Mouse (Mus musculus) embryo, embryonic 10.5 days (tissue): Measurements from ENCODE around the gene Fgfr1op2.
A peak's percentile ranks its signal among the peaks of the same experiment; 100 is the strongest.
"Not testable (repeated sequence)": the region's sequence is repeated elsewhere in the genome, so short reads cannot be mapped to it uniquely, and the experiment has no call there.

Experiments used
- DNase-seq: peaks from one replicate; pipeline ENCODE4 v3.0.0-alpha.2; 2015; ENCODE audit warnings: low spot score

The Fgfr1op2 gene

DNA sequence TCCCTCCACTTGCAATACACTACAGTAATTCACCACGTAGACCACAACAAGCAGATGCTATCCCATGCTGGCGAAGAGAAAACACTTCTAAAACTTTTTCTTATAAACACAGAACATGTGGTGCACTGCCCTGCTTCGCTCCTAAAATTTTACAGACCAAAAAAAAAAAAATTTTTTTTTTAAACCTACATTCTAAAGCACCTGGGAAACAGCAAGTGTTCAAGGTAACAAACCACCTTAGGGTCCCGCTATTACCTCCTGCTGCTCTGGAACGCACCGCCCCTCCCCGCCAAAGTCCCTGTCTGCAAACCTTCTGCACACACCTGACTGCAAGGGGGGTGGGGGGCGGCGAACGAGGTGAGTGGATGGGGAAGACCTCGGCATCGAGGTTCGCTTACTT, at the start of gene Fgfr1op2:
TSS of gene Fgfr1op2 (plus strand) at position 301 of the 400 bp plus-strand sequence.
- DNase-seq: no peak

DNA sequence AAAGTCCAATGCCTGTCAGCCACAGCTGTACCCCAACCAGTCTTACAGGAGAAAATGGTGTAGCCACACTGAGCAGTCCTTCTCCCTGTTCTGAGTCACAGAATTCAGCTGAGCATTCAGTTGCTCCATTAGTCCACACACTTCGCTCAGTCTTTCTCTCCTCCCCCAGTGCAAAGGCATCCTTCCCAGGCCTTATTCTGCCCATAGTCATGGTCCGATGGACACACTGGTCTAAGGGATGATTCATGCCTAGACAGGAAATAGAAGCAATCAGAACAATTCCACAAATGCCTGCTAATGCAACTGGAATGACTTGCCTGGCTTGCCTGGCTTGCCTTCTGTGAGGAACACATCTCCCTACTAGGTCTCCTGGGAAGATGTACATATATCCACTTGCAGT, 49.5 kb upstream of the Fgfr1op2 start:
- DNase-seq: no peak

DNA sequence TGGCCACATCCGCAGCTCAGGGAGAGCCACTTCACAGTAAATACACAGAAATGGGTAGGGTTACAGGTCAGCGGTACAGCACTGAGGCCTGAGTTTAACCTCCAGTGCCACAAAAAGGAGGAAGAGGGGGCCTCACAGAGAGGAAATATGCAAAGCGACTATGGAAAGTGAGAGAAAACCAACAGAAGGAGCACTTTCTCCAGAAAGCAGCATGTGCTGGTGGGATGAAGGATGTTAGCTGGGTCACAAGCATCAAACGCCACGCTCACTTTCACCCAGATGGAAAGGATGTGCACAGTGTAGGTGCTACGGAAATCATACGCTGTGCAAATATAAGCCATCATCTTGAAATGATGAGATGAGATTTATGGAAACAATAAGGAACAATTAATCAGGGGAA, 46.6 kb upstream of the Fgfr1op2 start:
- DNase-seq: no peak

DNA sequence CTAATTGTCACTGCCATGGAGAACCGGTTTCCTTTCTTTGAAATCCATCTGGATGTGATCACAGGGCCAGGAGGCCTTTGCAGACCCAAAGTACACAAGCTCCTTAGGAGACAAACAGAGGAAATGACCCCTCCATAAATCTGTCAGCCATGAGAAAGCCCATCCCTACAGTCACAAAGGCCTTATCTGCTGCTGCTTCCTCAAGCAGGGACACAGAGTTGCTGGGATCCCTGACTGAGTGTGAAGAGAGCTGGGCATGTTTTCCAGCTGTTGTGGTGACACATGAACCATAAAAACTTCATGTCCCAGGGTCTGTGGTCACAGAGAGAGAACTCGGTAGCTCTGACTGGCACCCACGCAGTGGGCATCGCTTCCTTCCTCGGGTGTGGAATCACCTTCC, 46.2 kb upstream of the Fgfr1op2 start:
- DNase-seq: peak; percentile 75

DNA sequence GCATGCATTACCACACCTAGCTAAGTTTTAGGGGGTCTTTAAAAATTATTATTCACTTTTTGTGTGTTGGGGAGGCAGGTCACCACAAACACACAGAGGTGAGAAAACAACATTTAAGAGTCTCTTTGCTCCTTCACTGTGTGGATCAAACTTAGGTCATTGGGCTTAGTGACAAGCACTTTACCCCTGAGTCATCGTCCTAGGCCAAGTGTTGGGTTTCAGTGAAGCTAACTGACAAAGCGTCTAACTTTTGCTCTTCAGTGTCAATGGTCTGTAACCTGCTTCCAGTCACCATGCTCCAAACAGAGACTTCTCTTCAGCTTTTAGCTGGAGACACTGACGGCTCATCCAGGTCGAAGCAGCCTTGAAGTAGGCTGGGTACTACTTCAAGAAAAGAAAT, 43.9 kb upstream of the Fgfr1op2 start:
- DNase-seq: no peak

DNA sequence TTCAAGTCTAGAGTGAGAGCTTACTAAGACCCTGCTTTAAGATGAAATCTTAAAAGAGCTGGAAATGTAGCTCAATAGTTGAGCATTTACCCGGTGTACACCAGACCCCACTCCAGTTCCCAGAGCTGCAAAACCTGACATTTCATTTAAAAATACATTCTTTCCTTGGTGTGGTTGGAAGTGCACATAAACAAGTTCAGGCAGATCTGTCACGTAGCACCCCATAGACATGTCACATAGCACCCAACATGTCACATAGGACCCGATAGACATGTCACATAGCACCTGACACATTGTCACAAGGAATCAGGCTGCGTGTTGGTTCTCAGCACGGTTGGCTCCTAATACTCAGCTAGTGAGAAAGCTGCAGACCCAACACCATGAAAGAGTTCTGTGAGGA, 41.5 kb upstream of the Fgfr1op2 start:
- DNase-seq: no peak

DNA sequence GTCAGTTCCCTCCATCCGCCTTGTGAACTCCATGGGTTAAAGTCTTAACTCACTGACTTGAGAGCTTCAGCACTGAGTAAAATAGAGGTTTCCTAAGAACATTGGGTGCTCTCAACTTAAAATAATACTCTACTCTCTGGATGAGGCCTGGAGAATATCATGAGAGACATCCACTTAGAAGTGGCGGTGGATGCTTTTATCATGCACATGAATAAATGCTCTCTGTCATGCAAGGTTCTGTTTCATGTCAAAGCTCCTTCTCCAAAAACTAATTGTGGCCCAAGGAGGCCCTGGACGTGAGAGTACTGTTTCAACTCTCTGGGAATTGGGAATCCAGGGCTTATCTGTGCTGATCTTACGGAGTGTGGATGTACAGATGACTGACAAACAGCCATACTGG, 39.9 kb upstream of the Fgfr1op2 start:
- DNase-seq: peak; percentile 15

DNA sequence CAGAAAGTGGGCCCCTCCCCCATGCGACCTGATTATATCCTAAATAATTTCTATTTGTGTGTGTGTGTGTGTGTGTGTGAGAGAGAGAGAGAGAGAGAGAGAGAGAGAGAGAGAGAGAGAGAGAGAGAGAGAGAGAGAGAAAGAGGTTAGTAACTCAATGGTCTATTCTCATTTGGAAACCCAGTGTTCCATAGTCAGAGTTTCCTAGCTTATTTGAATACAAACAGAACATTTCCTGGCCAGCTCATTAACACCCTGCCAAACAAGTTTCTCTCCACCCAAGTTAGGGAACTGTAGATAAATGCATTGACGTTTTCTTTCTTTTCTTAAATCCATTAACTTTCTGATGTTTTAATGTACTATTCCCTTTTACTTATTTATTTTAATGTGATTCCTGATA, 38.9 kb upstream of the Fgfr1op2 start:
- no peak for DNase-seq

DNA sequence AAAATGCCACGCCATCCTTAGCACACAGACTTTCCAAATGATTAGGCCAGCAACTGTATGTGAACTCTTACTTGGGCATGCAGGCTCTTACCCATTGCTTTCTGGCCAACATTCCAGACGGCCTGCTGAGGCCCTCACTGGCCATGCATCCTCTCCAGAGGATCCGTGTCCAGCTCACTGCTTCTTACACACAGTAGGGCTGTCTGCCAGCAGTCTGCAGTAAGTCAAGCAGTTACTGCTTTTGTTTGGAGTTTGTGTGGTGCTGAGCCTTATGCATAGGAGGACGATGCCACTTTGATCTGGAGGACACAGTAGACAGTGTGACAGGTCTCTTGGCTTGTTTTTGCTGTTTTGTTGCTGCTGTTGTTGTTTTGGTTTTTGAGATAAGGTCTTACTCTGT, 38.3 kb upstream of the Fgfr1op2 start:
- DNase-seq: no peak

DNA sequence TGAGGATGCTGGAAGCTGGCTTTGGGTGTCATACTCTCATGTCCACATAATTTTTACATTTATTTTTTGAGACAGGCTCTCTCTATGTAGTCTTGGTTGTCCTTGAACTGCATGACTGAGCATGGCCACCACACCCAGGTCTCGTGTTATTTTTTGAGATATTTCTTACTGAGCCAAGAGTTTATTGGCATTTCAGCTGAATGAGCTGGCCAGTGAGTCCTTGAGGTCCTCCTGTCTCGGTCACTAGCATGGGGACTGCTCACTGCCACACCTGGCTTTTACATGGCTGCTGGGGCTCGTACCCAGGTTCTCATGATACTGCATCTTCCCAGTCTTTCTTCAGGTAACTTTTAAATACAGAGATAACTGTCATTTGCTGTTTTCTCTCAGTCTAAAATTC, 36.6 kb upstream of the Fgfr1op2 start:
- DNase-seq: no peak

DNA sequence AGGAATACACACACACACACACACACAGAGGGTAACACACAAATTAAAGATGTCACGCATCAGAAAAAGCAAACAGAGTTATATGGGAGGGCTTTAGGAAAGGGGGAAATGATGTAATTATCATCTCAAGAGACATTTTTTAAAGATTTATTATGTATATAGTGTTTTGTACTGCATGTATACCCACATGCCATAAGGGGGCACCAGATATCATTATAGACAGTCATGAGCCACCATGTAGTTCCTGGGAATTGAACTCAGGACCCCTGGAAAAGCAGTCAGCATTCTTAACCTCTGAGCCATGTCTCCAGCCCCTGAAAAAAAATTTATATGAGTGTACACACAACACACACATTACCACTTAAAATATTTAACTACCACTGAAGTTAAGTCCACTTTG, 32.4 kb upstream of the Fgfr1op2 start:
- DNase-seq: no peak

DNA sequence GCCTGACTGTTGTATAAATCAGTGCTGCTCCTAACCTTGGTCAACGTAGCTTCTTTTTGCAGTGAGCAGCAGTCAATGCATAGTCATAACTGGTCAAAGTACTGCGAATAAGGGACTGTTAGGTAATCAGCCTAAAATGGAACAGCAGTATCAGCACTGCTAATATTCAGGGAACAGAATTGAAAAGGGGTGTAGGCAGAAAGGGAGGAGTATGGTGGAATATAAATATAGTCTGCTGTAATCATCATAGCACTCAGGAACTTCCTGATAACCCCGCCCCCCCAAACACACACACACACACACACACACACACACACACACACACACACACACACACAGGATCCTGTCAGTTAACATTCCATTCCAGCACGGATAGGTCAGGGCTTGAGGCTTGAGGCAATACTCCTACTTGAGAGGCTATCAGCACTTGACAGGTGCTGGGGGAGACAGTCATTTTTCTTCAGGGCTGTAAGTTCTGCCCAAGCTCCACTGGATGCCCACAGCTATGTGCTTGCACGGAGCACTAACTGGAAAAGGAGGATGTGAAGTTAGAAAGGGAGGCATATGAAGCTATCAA, 31.6 kb upstream of the Fgfr1op2 start:
- no peak for DNase-seq

DNA sequence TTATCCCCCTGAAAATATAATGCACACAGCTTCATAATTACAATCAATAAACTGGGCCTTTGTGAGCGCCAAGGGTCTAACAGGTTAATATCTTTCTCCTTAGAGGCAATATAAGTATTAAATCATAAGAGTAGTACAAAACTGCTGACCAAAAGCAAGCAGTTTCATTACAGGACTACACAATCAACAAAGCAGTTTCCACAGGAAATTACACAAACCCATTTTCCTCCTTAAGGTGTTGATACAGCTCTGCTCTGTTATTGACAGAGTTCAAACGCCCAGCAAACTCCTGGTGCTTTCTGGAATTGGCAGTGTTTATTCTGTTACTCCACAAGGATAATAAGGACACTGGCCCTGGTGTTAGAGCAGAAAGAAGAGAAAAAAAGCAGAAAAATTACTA, 26.6 kb upstream of the Fgfr1op2 start:
- no peak for DNase-seq

DNA sequence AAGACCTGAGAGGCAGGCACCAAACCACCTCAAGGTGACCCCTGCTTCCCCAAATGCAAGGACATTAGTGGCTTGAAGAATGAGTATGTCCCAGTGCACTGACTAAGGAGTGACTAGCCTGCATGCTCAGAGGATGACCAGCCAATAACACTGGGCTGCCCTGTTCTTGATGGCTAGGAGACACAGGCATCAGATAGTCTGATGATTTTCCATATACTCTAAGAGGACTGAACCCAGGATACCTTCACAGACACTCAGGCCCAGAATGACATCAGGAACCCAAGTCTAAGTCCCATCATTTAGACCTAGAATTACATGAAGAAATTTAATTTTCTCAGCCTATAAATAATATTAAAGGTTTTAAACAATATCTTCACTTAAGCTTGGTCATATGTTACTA, 25.7 kb upstream of the Fgfr1op2 start:
- DNase-seq: no peak

DNA sequence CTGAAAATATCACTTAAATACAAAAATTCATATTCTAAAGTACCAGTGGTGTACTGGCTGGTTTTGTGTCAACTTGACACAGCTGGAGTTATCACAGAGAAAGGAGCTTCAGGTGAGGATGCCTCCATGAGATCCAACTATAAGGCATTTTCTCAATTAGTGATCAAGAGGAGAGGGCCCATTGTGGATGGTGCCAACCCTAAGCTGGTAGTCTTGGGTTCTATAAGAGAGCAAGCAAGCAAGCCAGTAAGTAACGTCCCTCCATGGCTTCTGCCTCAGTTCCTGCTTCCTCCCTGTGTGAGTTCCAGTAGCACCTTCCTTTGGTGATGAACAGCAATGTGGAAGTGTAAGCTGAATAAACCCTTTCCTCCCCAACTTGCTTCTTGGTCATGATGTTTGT, 14.5 kb upstream of the Fgfr1op2 start:
- DNase-seq: not testable (repeated sequence)

DNA sequence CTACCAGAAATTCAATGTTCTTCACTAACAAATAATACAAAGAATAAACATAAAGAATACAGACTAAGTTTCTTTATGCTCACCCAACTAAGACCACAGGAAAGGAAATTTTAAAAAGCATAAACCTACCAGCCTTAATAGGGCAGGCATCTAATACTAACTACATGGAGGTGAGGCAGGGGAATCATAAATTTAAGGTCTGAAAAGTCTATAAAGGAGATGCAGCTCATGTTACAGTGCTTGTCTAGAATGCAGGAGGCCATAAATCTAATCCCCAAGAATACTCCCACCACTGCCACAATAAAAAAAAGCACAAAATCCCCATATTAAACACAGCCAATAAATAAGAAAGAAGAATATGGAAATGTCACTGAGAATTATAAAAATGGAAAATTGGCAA, 4.9 kb upstream of the Fgfr1op2 start:
- DNase-seq: no peak

DNA sequence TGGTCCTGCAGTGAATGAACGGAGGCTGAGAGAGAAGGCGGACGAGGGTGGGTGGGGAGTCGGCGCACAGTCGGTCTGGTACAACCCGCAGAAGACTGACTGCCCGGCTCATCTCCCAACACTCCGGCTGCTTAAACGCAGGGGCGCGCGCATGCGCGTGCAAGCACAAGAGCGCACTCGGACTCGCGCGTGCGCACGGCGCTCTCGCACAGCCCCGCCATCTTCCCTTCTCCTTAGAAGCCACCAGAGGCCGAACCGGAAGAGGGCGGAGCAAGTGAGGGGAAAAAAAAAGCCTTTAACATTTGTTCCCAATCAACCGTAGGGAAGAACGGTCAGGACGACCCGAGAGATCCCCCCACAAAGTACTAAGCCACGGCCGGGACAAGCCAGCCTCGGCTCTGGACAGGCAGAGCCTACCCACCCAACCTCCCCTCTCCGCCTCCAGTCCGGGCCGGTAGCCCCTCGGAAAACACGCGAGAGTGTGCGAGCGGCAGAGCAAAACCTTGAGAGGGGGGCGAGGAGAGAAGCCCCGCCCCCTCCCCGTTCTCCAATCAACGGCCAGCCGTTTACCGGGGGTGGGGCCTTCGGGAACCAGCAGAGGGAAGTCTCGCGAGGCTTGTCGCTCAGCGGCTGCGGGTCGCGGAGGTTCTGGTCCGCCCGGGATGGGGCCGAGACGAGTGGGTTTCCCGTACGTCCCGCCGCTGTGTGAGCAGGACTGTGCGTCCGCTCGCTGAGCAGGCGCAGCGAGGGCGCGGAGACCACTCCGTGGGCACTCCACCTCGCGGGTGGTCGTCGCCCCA, 507 bp downstream of the Fgfr1op2 start, which contains the start of gene Ints13:
TSS of gene Ints13 (minus strand) at position 526 of the 800 bp plus-strand sequence.
- DNase-seq: peak; percentile 99

DNA sequence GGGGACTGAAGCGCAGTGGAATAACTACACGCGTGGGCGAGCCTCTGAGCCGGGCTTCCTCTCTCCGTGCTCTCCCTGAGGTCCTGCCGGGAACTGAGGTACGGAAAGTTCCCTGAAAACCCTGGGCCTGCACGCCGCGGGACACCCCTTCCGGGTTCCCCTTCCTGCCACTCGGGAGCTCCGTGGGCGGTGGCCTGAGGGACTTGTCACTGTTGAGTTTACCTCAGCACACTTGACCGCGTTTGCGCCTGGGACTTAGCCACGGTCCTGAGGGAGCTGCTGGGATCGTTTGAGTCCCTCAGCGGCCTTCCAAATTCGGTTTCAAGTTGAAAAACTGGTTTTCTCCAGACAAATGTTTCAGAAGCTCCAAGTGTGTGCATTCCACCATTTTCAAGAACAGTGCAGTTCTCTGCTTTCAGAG, 1.1 kb downstream of the Fgfr1op2 start:
- peak; percentile 56 for DNase-seq

DNA sequence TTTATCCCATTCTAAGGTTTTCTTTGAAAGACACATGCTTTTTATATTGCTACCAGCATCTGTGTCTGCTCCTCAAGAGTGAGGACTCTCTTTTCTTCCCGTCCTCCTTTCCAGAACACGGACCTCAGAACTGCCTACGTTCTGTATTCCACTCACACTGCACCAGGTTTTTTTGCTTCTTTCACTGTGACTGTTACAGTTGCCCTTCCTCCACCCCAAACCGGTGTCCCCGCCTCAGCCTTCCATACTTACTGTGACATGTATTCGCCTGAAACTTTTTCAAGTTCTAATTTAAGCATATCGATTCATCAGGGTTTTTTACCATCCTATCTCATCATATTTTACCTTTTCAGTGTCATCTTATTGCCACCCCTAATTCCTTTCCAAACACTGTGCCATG, 1.6 kb downstream of the Fgfr1op2 start:
- no peak for DNase-seq

DNA sequence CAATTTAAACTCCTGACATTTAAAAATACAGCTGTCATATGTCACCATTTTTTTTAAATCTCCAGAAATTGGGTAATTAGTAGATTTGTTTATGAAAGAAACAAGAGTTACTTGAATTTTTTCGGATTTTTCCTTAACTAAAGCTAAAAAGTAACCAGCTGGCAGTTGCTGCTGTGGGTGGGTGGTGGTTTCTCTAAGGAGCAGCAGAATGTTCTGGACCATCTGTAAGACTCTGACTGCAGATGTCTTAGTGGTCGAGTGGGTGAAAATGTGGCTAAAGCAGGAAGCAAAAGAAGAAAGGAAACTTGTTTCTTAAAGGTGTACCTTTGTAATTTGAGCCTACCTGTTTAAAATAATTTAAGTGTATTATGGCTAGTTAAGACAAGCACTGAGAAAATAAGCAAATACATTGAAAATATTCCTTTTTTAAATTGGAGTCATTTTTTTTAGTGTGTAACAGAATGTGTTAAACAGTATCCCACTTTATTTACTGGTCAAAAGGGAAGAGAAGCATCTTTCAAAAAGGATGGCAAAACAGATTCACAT, 3.5 kb downstream of the Fgfr1op2 start:
- DNase-seq: no peak

DNA sequence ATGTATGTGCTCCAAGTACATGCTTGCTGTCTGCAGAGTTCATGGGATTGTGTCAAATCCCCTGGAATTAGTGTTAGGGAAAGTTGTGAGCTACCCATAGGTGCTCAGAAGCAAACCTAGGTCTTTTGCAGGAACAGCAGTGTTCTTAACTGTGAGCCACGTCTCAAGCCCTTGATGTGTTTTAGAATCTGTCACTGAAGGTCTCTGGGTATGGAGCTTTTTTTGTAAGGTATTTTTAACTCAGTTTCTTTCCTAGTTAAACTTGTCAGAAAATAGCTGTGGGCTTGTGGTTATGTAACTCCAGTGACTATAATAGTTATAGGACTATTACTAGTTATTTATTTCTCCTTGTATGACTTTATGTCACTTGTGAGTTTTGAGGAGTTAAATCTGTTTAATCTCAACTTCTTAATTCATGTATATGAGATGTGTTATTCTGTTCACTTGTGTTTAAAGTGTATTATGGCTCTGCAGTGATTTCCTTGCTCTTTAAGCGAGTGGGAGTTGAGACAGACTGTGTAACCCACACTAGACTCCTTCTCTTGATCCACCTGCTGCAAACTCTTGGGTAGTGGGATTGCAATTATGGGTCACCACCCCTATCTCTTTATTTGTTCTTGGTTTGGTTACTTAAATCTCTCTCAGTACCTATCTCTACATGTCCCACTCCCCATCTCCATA, 6.5 kb downstream of the Fgfr1op2 start:
- no peak for DNase-seq

DNA sequence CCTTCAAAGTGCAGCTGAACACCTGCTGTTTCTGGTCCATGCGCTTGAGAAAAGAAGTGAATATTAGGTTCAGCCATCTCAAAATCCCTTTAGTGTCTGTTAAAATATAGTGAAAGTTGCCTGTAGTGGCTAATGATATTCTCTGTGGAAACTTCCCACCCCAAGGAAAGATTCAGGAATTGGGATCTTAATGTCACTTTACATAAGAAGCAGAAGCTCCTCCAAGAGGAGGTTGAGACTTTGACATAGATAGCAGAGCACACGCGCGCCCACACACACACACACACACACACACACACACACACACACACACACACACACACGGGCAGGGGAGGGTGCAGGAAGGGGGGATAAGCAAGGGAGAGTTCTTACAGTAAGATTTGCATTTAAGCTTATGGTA, 8.1 kb downstream of the Fgfr1op2 start:
- no peak for DNase-seq

DNA sequence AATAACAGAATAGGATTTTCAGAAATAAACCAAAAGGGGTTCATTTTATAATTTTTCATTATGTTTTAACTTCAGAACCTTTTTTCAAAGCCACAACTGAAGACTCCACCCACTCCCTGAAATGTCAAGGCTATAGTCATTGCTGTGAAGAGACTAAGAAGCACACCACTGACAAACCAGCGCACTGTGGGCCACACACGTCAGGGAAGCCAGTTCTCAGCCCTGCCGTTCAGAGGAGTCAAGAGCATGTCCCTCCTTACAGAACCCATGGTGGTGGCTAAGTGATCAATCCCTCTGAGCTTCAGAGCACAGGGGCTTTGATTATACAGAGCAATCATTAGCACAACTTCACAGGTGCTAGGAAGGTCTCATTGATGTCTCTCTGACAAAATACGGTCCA, 25.6 kb downstream of the Fgfr1op2 start:
- no peak for DNase-seq
